Mouse (Mus musculus) gastrocnemius, postnatal 10 days (tissue): Measurements from ENCODE around the gene Polr2f. TPM values are rescaled to one million over a fixed set of nuclear protein-coding genes. Genes with fewer than 3 reads are reported as not detected.

Experiments
- DNase-seq: peaks from one replicate; pipeline ENCODE4 v3.0.0; 2021; ENCODE audit warnings: mixed read lengths
- total RNA-seq, 2 experiments: library from RNA; stranded (reverse); gene quantifications; 2 replicates each; pipeline ENCODE4 v1.2.3; 2021

The Polr2f gene
- total RNA-seq, 2 experiments from 2014 or later, result 73.5 to 80.9 TPM

- no peak for DNase-seq
Observed at GRCm38 (mm10) chr15:79119491-79119890, 21.3 kb upstream of the Polr2f start.

- DNase-seq, result no peak
Observed at GRCm38 (mm10) chr15:79122119-79122518, 18.7 kb upstream of the Polr2f start.

- DNase-seq, result no peak
Observed at GRCm38 (mm10) chr15:79122546-79122945, 18.3 kb upstream of the Polr2f start.

GRCm38 (mm10) chr15:79123751-79124150, 17.1 kb upstream of the Polr2f start:
- DNase-seq, result no peak

GRCm38 (mm10) chr15:79124331-79124875, 16.4 kb upstream of the Polr2f start:
- no peak for DNase-seq

- DNase-seq, result peak; percentile 50
Observed at GRCm38 (mm10) chr15:79126217-79126932, 14.4 kb upstream of the Polr2f start.

GRCm38 (mm10) chr15:79127101-79127500, 13.7 kb upstream of the Polr2f start:
- no peak for DNase-seq

- DNase-seq, result no peak
Observed at GRCm38 (mm10) chr15:79128208-79128607, 12.6 kb upstream of the Polr2f start.

- no peak for DNase-seq
Observed at GRCm38 (mm10) chr15:79129311-79129710, 11.5 kb upstream of the Polr2f start.

- no peak for DNase-seq
Observed at GRCm38 (mm10) chr15:79130782-79131181, 10.0 kb upstream of the Polr2f start.

- DNase-seq, result no peak
Observed at GRCm38 (mm10) chr15:79131442-79131841, 9.4 kb upstream of the Polr2f start.

GRCm38 (mm10) chr15:79133191-79133661, 7.6 kb upstream of the Polr2f start:
- peak; percentile 40 for DNase-seq

- DNase-seq, result no peak
Observed at GRCm38 (mm10) chr15:79134496-79135270, 6.1 kb upstream of the Polr2f start.

GRCm38 (mm10) chr15:79135332-79135731, 5.5 kb upstream of the Polr2f start:
- DNase-seq, result no peak

GRCm38 (mm10) chr15:79135783-79136575, 4.8 kb upstream of the Polr2f start:
- no peak for DNase-seq

- no peak for DNase-seq
Observed at GRCm38 (mm10) chr15:79139640-79140039, 1.2 kb upstream of the Polr2f start.

GRCm38 (mm10) chr15:79141566-79141917, 733 bp downstream of the Polr2f start:
- no peak for DNase-seq

GRCm38 (mm10) chr15:79143316-79143715, 2.5 kb downstream of the Polr2f start:
- DNase-seq, result no peak

GRCm38 (mm10) chr15:79144021-79144420, 3.2 kb downstream of the Polr2f start:
- no peak for DNase-seq

GRCm38 (mm10) chr15:79145522-79145921, 4.7 kb downstream of the Polr2f start:
- no peak for DNase-seq

- DNase-seq, result peak; percentile 93
Observed at GRCm38 (mm10) chr15:79148533-79148932, 7.7 kb downstream of the Polr2f start.

GRCm38 (mm10) chr15:79151881-79152280, 11.1 kb downstream of the Polr2f start:
- no peak for DNase-seq
